Mouse (Mus musculus) ES-Bruce4 (cell line): Measurements from ENCODE around the gene Msmb. TPM values are rescaled to one million over a fixed set of nuclear protein-coding genes. Genes with fewer than 3 reads are reported as not detected.

Experiments used
- H3K27ac ChIP-seq: 2 replicates; pipeline ENCODE4 v1.5.1; 2012; ENCODE audit warnings: low read length, inconsistent platforms; ENCODE audit not compliant: insufficient read depth
- H3K27me3 ChIP-seq: 2 replicates; pipeline ENCODE4 v1.6.1; 2012; ENCODE audit warnings: mild to moderate bottlenecking, low read length, inconsistent platforms; ENCODE audit not compliant: control insufficient read depth, poor library complexity, insufficient read depth, severe bottlenecking
- H3K36me3 ChIP-seq: 2 replicates; pipeline ENCODE4 v1.6.1; 2012; ENCODE audit warnings: inconsistent platforms, mild to moderate bottlenecking, low read length, moderate library complexity; ENCODE audit not compliant: control insufficient read depth, poor library complexity, insufficient read depth, severe bottlenecking
- H3K4me1 ChIP-seq: one replicate; pipeline ENCODE4 v1.8.1; 2011; ENCODE audit warnings: low read length; ENCODE audit not compliant: control insufficient read depth, insufficient read depth
- H3K4me3 ChIP-seq: 2 replicates; pipeline ENCODE4 v1.5.1; 2011; ENCODE audit warnings: low read depth, mild to moderate bottlenecking, low read length
- H3K9ac ChIP-seq: 2 replicates; pipeline ENCODE4 v1.6.1; 2012; ENCODE audit warnings: low read depth, mild to moderate bottlenecking, inconsistent platforms; ENCODE audit not compliant: poor library complexity, severe bottlenecking
- H3K9me3 ChIP-seq: replicated peaks from 2 replicates; pipeline ENCODE4 v1.6.1; 2012; ENCODE audit warnings: mild to moderate bottlenecking, low read length, inconsistent platforms; ENCODE audit not compliant: control insufficient read depth, poor library complexity, insufficient read depth, severe bottlenecking
- CTCF ChIP-seq: IDR thresholded peaks from one replicate; pipeline ENCODE4 v1.8.1; 2011; ENCODE audit warnings: low read depth, low read length
- EP300 ChIP-seq: IDR thresholded peaks from 2 replicates; pipeline ENCODE4 v1.6.1; 2011; ENCODE audit warnings: low read depth, low read length; ENCODE audit not compliant: insufficient read depth
- POLR2A ChIP-seq: IDR thresholded peaks from one replicate; pipeline ENCODE4 v1.8.1; 2011; ENCODE audit warnings: low read length; ENCODE audit not compliant: insufficient read depth
- polyA plus RNA-seq: library from polyadenylated mRNA; stranded (reverse); fragments of >200 nt; gene quantifications from 2 replicates; pipeline ENCODE4 v1.2.4, GENCODE M21; 2011; ENCODE audit warnings: low read depth; ENCODE audit not compliant: missing spikeins, insufficient read depth, insufficient read length

Gene Msmb
- polyA plus RNA-seq, 1 experiment, result not detected

GRCm38 (mm10) chr14:32161090-32161885, 19.5 kb downstream of the Msmb start:
- Histone ChIP-seq H3K27ac (no peak overlapping the region), H3K9ac (peak overlapping the region; percentile 64), H3K27me3 (no peaks in the 10 kb centered on the region), H3K4me3 (no peak overlapping the region), H3K9me3 (no peaks in the 10 kb centered on the region), H3K4me1 (no peaks in the 10 kb centered on the region), H3K36me3 (no peaks in the 10 kb centered on the region)
- no peak for TF ChIP-seq POLR2A
- TF ChIP-seq CTCF, result no peak
- TF ChIP-seq EP300, result no peak

- no peaks in the 10 kb centered on the region for H3K36me3 ChIP-seq
- no peak overlapping the region for H3K27ac ChIP-seq
- H3K4me3 ChIP-seq, result no peak overlapping the region
- H3K27me3 ChIP-seq, result no peaks in the 10 kb centered on the region
- H3K9me3 ChIP-seq, result no peaks in the 10 kb centered on the region
- no peak overlapping the region for H3K9ac ChIP-seq
- TF ChIP-seq CTCF (no peak), POLR2A (no peak), EP300 (no peak)
- H3K4me1 ChIP-seq, result no peaks in the 10 kb centered on the region
These were observed 20.4 kb downstream of the Msmb start for GRCm38 (mm10) chr14:32162231-32162630.

GRCm38 (mm10) chr14:32163203-32163888, 21.5 kb downstream of the Msmb start:
- H3K4me1 ChIP-seq, result no peaks in the 10 kb centered on the region
- no peak overlapping the region for H3K4me3 ChIP-seq
- H3K36me3 ChIP-seq, result no peaks in the 10 kb centered on the region
- peak overlapping the region; percentile 46 for H3K27ac ChIP-seq
- TF ChIP-seq EP300 (no peak), CTCF (no peak), POLR2A (no peak)
- H3K9ac ChIP-seq, result no peak overlapping the region
- H3K27me3 ChIP-seq, result no peaks in the 10 kb centered on the region
- no peaks in the 10 kb centered on the region for H3K9me3 ChIP-seq

- Histone ChIP-seq H3K4me3 (no peak overlapping the region), H3K9ac (peak overlapping the region; percentile 71), H3K36me3 (no peaks in the 10 kb centered on the region), H3K27me3 (no peaks in the 10 kb centered on the region), H3K4me1 (no peaks in the 10 kb centered on the region), H3K27ac (peak overlapping the region; percentile 83), H3K9me3 (no peaks in the 10 kb centered on the region)
- no peak for TF ChIP-seq POLR2A
- no peak for TF ChIP-seq CTCF
- no peak for TF ChIP-seq EP300
These were observed 22.6 kb downstream of the Msmb start for GRCm38 (mm10) chr14:32164173-32165051.

GRCm38 (mm10) chr14:32165278-32166061, 23.6 kb downstream of the Msmb start:
- TF ChIP-seq POLR2A (peak; percentile 80), EP300 (no peak)
- peak overlapping the region; percentile 71 for H3K9ac ChIP-seq
- no peaks in the 10 kb centered on the region for H3K4me1 ChIP-seq
- H3K27me3 ChIP-seq, result no peaks in the 10 kb centered on the region
- no peaks in the 10 kb centered on the region for H3K36me3 ChIP-seq
- peak overlapping the region; percentile 38 for H3K4me3 ChIP-seq
- peak overlapping the region; percentile 89 for H3K27ac ChIP-seq
- no peaks in the 10 kb centered on the region for H3K9me3 ChIP-seq
